Mouse (Mus musculus): Measurements from ENCODE around the gene 4921536K21Rik.

- no peak for TF ChIP-seq POLR2A (IDR thresholded peaks at IDR 0.05; ENCODE audit: borderline replicate concordance, control insufficient read depth, low read depth, low read length)
- no peak for TF ChIP-seq CTCF (IDR thresholded peaks at IDR 0.05; ENCODE audit: control insufficient read depth, insufficient read depth, low read length)
Measured at GRCm38 (mm10) chr11:3853031-3853430, 41.9 kb downstream of the 4921536K21Rik start.
